Mouse (Mus musculus) embryonic facial prominence, embryonic 13.5 days (tissue): Measurements from ENCODE around the gene Thra. TPM values are rescaled to one million over a fixed set of nuclear protein-coding genes. Genes with fewer than 3 reads are reported as not detected.

ENCODE experiments used
- ATAC-seq: fragments of 200-750 bp; cut with Nextera tagmentation; 2 replicates; pipeline ENCODE4 v1.8.0; 2017; ENCODE audit warnings: low read depth; ENCODE audit not compliant: insufficient number of reproducible peaks, insufficient read depth, low FRiP score, low TSS enrichment
- H3K27ac ChIP-seq: fragments of 300-500 bp; sonication (generic); 2 replicates; pipeline ENCODE4 v1.5.1; 2015; ENCODE audit warnings: moderate library complexity, mild to moderate bottlenecking, inconsistent platforms
- H3K27me3 ChIP-seq: fragments of 300-500 bp; sonication (generic); 2 replicates; pipeline ENCODE4 v1.6.1; 2015; ENCODE audit warnings: mild to moderate bottlenecking, inconsistent platforms
- H3K36me3 ChIP-seq: fragments of 300-500 bp; sonication (generic); 2 replicates; pipeline ENCODE4 v1.6.1; 2015; ENCODE audit warnings: mild to moderate bottlenecking, inconsistent platforms
- H3K4me1 ChIP-seq: fragments of 300-500 bp; sonication (generic); 2 replicates; pipeline ENCODE4 v1.6.1; 2015; ENCODE audit warnings: inconsistent platforms
- H3K4me2 ChIP-seq: fragments of 300-500 bp; sonication (generic); 2 replicates; pipeline ENCODE4 v1.6.1; 2015; ENCODE audit warnings: moderate library complexity, mild to moderate bottlenecking, inconsistent platforms
- H3K4me3 ChIP-seq: fragments of 300-500 bp; sonication (generic); 2 replicates; pipeline ENCODE4 v1.5.1; 2015; ENCODE audit warnings: mild to moderate bottlenecking, inconsistent platforms
- H3K9ac ChIP-seq: fragments of 300-500 bp; sonication (generic); 2 replicates; pipeline ENCODE4 v1.6.1; 2015; ENCODE audit warnings: mild to moderate bottlenecking, inconsistent platforms
- H3K9me3 ChIP-seq: fragments of 300-500 bp; sonication (generic); 2 replicates; pipeline ENCODE4 v1.6.1; 2016; ENCODE audit warnings: inconsistent platforms
- WGBS: fragments of 180-500 bp; shearing (Covaris S2); methylation state at CpG from one replicate; pipeline ENCODE4 v1.1.7; 2015; ENCODE audit warnings: mixed read lengths; 5-methylcytosine and 5-hydroxymethylcytosine counted together
- polyA plus RNA-seq: library from polyadenylated mRNA; unstranded; fragments of >200 nt; fragmentation: Nextera tagmentation; extraction: Ambion mirVana; gene quantifications from 2 replicates; pipeline ENCODE4 v1.2.1, GENCODE M21; 2015

Thra gene
- polyA plus RNA-seq, 1 experiment from 2014 or later, result 46.5 TPM

- ATAC-seq, result no peak
- H3K36me3 ChIP-seq, result peaks cover 70% of the 10 kb centered on the region
- H3K27ac ChIP-seq, result no peak overlapping the region
- H3K9ac ChIP-seq, result no peak overlapping the region
- no peaks in the 10 kb centered on the region for H3K27me3 ChIP-seq
- no peaks in the 10 kb centered on the region for H3K9me3 ChIP-seq
- no peak overlapping the region for H3K4me3 ChIP-seq
- 86% methylated on average over 12 of the region's 12 CpGs for WGBS
- H3K4me2 ChIP-seq, result no peak overlapping the region
- H3K4me1 ChIP-seq, result peaks cover 31% of the 10 kb centered on the region
Observed at GRCm38 (mm10) chr11:98756711-98757110, 16.3 kb downstream of the Thra start.

DNA sequence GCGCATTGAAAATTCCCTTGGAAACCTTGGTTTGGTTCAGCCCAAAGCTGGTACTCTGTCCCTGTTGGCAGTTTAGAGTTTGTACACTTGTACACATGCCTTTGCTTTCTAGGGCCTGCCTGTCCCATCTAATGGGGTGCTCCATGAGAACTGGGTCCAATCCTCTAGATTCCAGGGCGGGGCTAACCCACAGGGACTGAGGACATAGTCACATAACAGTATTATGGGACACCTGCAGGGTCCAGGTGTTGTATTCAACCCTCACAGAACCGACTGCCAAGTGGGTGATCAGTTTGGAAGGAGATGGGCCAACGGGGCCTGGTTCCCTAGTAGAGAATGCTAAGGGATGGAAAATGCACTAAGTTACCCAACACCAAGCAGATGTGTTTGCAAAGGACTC, 21.5 kb downstream of the Thra start:
- ATAC-seq, result no peak
- H3K4me3 ChIP-seq, result no peak overlapping the region
- peaks cover 84% of the 10 kb centered on the region for H3K36me3 ChIP-seq
- no peak overlapping the region for H3K27ac ChIP-seq
- no peaks in the 10 kb centered on the region for H3K27me3 ChIP-seq
- no peaks in the 10 kb centered on the region for H3K9me3 ChIP-seq
- 95% methylated on average over 4 of the region's 4 CpGs for WGBS
- H3K4me1 ChIP-seq, result peaks cover 38% of the 10 kb centered on the region
- H3K4me2 ChIP-seq, result no peak overlapping the region
- H3K9ac ChIP-seq, result no peak overlapping the region

GRCm38 (mm10) chr11:98762756-98763501, 22.5 kb downstream of the Thra start:
- Histone ChIP-seq H3K4me3 (no peak overlapping the region), H3K9me3 (no peaks in the 10 kb centered on the region), H3K4me1 (peaks cover 48% of the 10 kb centered on the region), H3K4me2 (no peak overlapping the region), H3K27ac (peak overlapping the region; percentile 28; the same call in 1 of the 2 replicates), H3K27me3 (no peaks in the 10 kb centered on the region), H3K36me3 (peaks cover 74% of the 10 kb centered on the region), H3K9ac (no peak overlapping the region)
- 60% methylated on average over 17 of the region's 17 CpGs for WGBS
- ATAC-seq, result peak; percentile 21; the same call in 1 of the 2 replicates

DNA sequence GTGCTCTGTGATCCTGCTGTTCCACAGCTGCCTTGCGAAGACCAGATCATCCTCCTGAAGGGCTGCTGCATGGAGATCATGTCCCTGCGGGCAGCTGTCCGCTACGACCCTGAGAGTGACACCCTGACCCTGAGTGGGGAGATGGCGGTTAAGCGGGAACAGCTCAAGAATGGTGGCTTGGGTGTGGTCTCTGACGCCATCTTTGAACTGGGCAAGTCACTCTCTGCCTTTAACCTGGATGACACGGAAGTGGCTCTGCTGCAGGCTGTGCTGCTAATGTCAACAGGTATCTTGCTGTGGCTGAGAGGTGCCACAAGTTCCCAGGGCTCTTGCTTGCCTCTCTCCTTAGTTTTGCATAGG, 23.0 kb downstream of the Thra start:
- Histone ChIP-seq H3K27ac (no peak overlapping the region; the same call in 1 of the 2 replicates), H3K9ac (no peak overlapping the region), H3K4me2 (no peak overlapping the region), H3K27me3 (no peaks in the 10 kb centered on the region), H3K36me3 (peaks cover 75% of the 10 kb centered on the region), H3K9me3 (no peaks in the 10 kb centered on the region), H3K4me3 (no peak overlapping the region), H3K4me1 (peaks cover 53% of the 10 kb centered on the region)
- no peak for ATAC-seq
- WGBS, result 83% methylated on average over 8 of the region's 8 CpGs

GRCm38 (mm10) chr11:98764091-98764490, 23.7 kb downstream of the Thra start:
- ATAC-seq, result no peak
- no peak overlapping the region for H3K4me3 ChIP-seq
- H3K9me3 ChIP-seq, result no peaks in the 10 kb centered on the region
- no peak overlapping the region for H3K4me2 ChIP-seq
- H3K27ac ChIP-seq, result 0 out of 2 replicates have a peak overlapping the region, but pooled peaks have one; percentile 39
- peaks cover 75% of the 10 kb centered on the region for H3K36me3 ChIP-seq
- WGBS, result 80% methylated on average over 18 of the region's 18 CpGs
- H3K4me1 ChIP-seq, result peaks cover 59% of the 10 kb centered on the region
- H3K9ac ChIP-seq, result no peak overlapping the region
- H3K27me3 ChIP-seq, result no peaks in the 10 kb centered on the region

DNA sequence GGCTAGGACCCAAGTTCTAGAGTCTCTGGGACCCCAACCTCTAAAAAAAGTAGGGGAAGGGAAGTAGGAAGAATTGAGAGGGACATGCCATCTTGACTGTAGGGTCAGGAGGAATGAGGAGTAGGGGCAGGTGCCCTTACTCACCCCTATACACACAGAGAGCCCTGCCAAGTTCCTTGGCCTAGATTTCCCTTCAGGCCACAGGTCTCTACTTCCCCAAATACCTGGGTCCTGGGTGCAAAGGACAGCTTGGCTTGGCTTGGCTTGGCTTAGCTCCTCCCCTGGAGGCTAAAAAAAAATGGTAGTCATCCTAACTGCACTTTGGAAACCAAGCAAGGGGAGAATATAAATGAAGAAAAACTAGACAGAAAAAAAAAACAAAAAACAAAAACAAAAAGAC, 24.3 kb downstream of the Thra start:
- Histone ChIP-seq H3K36me3 (peaks cover 77% of the 10 kb centered on the region), H3K4me1 (peaks cover 59% of the 10 kb centered on the region), H3K9ac (no peak overlapping the region), H3K4me2 (no peak overlapping the region), H3K9me3 (no peaks in the 10 kb centered on the region), H3K27me3 (no peaks in the 10 kb centered on the region), H3K27ac (0 out of 2 replicates have a peak overlapping the region, but pooled peaks have one; percentile 39), H3K4me3 (no peak overlapping the region)
- ATAC-seq, result no peak

- Histone ChIP-seq H3K27me3 (no peaks in the 10 kb centered on the region), H3K27ac (peak overlapping the region; percentile 39), H3K9ac (no peak overlapping the region), H3K4me3 (no peak overlapping the region), H3K36me3 (peaks cover 78% of the 10 kb centered on the region), H3K9me3 (no peaks in the 10 kb centered on the region), H3K4me2 (no peak overlapping the region), H3K4me1 (peaks cover 59% of the 10 kb centered on the region)
- 49% methylated on average over 5 of the region's 9 CpGs for WGBS
- no peak for ATAC-seq
Observed at GRCm38 (mm10) chr11:98765421-98766309, 25.2 kb downstream of the Thra start.

- Histone ChIP-seq H3K9ac (no peak overlapping the region), H3K36me3 (peaks cover 78% of the 10 kb centered on the region), H3K4me1 (peaks cover 59% of the 10 kb centered on the region), H3K4me3 (no peak overlapping the region), H3K27ac (no peak overlapping the region), H3K9me3 (no peaks in the 10 kb centered on the region), H3K27me3 (no peaks in the 10 kb centered on the region), H3K4me2 (no peak overlapping the region)
- WGBS, result 45% methylated on average over 2 of the region's 2 CpGs
- no peak for ATAC-seq
Observed at GRCm38 (mm10) chr11:98766346-98766745, 25.9 kb downstream of the Thra start.

- Histone ChIP-seq H3K36me3 (peaks cover 74% of the 10 kb centered on the region), H3K4me2 (peak overlapping the region; percentile 47), H3K27me3 (no peaks in the 10 kb centered on the region), H3K4me3 (no peak overlapping the region), H3K4me1 (peaks cover 59% of the 10 kb centered on the region), H3K27ac (no peak overlapping the region; the same call in 1 of the 2 replicates), H3K9me3 (no peaks in the 10 kb centered on the region), H3K9ac (0 out of 2 replicates have a peak overlapping the region, but pooled peaks have one; percentile 32)
- ATAC-seq, result no peak
- 44% methylated on average over 5 of the region's 5 CpGs for WGBS
Observed at GRCm38 (mm10) chr11:98766816-98767215, 26.4 kb downstream of the Thra start.

- 9% methylated on average over 9 of the region's 9 CpGs for WGBS
Observed at GRCm38 (mm10) chr11:98767276-98767675, 26.8 kb downstream of the Thra start.

DNA sequence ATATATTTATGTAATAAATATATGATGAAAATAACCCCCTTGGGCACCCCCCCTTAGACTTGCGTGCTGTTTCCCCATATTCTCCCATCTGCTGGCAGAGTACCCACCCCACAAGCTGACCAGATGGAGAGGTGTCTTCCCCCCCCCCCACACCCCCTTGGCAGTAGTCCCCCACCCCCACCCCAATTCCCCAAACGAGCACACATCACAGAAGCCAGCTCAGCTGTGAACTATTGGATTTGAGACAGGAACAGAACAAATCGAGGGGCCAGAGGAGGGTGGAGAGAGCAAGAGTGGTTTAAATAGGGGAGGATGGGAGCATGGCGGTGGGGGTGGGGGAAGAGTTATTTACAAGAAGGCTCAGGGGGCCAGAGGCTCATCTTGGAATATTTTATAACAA, 27.3 kb downstream of the Thra start:
- H3K9ac ChIP-seq, result peak overlapping the region; percentile 59; the same call in 1 of the 2 replicates
- H3K27ac ChIP-seq, result peak overlapping the region; percentile 73
- H3K36me3 ChIP-seq, result peaks cover 66% of the 10 kb centered on the region
- H3K27me3 ChIP-seq, result no peaks in the 10 kb centered on the region
- no peak for ATAC-seq
- no peaks in the 10 kb centered on the region for H3K9me3 ChIP-seq
- H3K4me3 ChIP-seq, result peak overlapping the region; percentile 18; the same call in 1 of the 2 replicates
- 14% methylated on average over 4 of the region's 4 CpGs for WGBS
- H3K4me1 ChIP-seq, result peaks cover 59% of the 10 kb centered on the region
- H3K4me2 ChIP-seq, result peak overlapping the region; percentile 47

More at GRCm38 (mm10) chr11:98767276-98767675, 26.8 kb downstream of the Thra start:
- H3K36me3 ChIP-seq, result peaks cover 69% of the 10 kb centered on the region
- no peak overlapping the region for H3K4me3 ChIP-seq
- H3K27ac ChIP-seq, result no peak overlapping the region; the same call in 1 of the 2 replicates
- H3K27me3 ChIP-seq, result no peaks in the 10 kb centered on the region
- peak overlapping the region; percentile 47 for H3K4me2 ChIP-seq
- no peaks in the 10 kb centered on the region for H3K9me3 ChIP-seq
- H3K4me1 ChIP-seq, result peaks cover 59% of the 10 kb centered on the region
- no peak for ATAC-seq
- H3K9ac ChIP-seq, result 0 out of 2 replicates have a peak overlapping the region, but pooled peaks have one; percentile 32
